Mouse (Mus musculus) C2C12 (cell line): ENCODE data around the gene Vps13d. TPM values are rescaled to one million over a fixed set of nuclear protein-coding genes. Genes with fewer than 3 reads are reported as not detected.

Experiments
- H3K27me3 ChIP-seq: one replicate; pipeline ENCODE4 v1.6.1; 2011; ENCODE audit not compliant: control insufficient read depth, insufficient read depth, insufficient read length
- H3K36me3 ChIP-seq: one replicate; pipeline ENCODE4 v1.6.1; 2011; ENCODE audit not compliant: control insufficient read depth, insufficient read depth
- H3K4me3 ChIP-seq: one replicate; pipeline ENCODE4 v1.5.1; 2011; ENCODE audit warnings: mild to moderate bottlenecking, control low read depth; ENCODE audit not compliant: poor library complexity, insufficient read depth, severe bottlenecking
- H3K79me2 ChIP-seq: one replicate; pipeline ENCODE4 v1.6.1; 2011; ENCODE audit not compliant: control insufficient read depth, insufficient read depth
- H3K79me3 ChIP-seq: one replicate; pipeline ENCODE4 v1.6.1; 2011; ENCODE audit warnings: low read depth, control low read depth
- H3ac ChIP-seq: one replicate; pipeline ENCODE3; 2011; ENCODE audit warnings: low read depth; ENCODE audit not compliant: control insufficient read depth, insufficient read length
- CEBPB ChIP-seq: IDR thresholded peaks from one replicate; pipeline ENCODE4 v1.6.1; 2011; ENCODE audit warnings: low read depth, mild to moderate bottlenecking, control low read depth, moderate library complexity
- CTCF ChIP-seq: IDR thresholded peaks from one replicate; pipeline ENCODE4 v1.5.1; 2011; ENCODE audit not compliant: control insufficient read depth, insufficient read depth, insufficient read length
- FOSL1 ChIP-seq: IDR thresholded peaks from one replicate; pipeline ENCODE4 v1.8.0; 2011; ENCODE audit warnings: mild to moderate bottlenecking, low read length; ENCODE audit not compliant: poor library complexity, insufficient read depth, severe bottlenecking
- MAX ChIP-seq: IDR thresholded peaks from one replicate; pipeline ENCODE4 v1.6.1; 2011; ENCODE audit warnings: mild to moderate bottlenecking, control low read depth
- MYOD1 ChIP-seq: IDR thresholded peaks from one replicate; pipeline ENCODE4 v1.6.1; 2011; ENCODE audit warnings: low read depth; ENCODE audit not compliant: control insufficient read depth, insufficient read length
- MYOG ChIP-seq: IDR thresholded peaks from one replicate; pipeline ENCODE4 v1.6.1; 2011; ENCODE audit not compliant: control insufficient read depth, insufficient read length; ENCODE audit errors: extremely low read depth
- USF1 ChIP-seq: IDR thresholded peaks from one replicate; pipeline ENCODE4 v1.6.1; 2011; ENCODE audit warnings: low read depth, mild to moderate bottlenecking, control low read depth, moderate library complexity
- polyA plus RNA-seq: library from polyadenylated mRNA; unstranded; fragments of >200 nt; fragmentation: generic; extraction: Trizol; gene quantifications from one replicate; pipeline ENCODE4 v1.2.1, GENCODE M21; 2012; ENCODE audit warnings: missing spikeins

The Vps13d gene
- polyA plus RNA-seq, 1 experiment: 6.0 TPM

- no peak overlapping the region for H3ac ChIP-seq
- no peaks in the 10 kb centered on the region for H3K79me3 ChIP-seq
- no peak for TF ChIP-seq FOSL1
- no peak for TF ChIP-seq MYOG
- no peak for TF ChIP-seq CEBPB
- no peak for TF ChIP-seq MYOD1
- no peak for TF ChIP-seq MAX
- no peak for TF ChIP-seq USF1
- no peak for TF ChIP-seq CTCF
Measured at GRCm38 (mm10) chr4:144961696-144962095, 233.1 kb downstream of the Vps13d start.

GRCm38 (mm10) chr4:144961232-144961631, 233.6 kb downstream of the Vps13d start:
- Histone ChIP-seq H3K4me3 (no peak overlapping the region), H3K79me2 (no peaks in the 10 kb centered on the region), H3ac (no peak overlapping the region)

More at GRCm38 (mm10) chr4:144961696-144962095, 233.1 kb downstream of the Vps13d start:
- H3K79me2 ChIP-seq: no peaks in the 10 kb centered on the region
- no peaks in the 10 kb centered on the region for H3K36me3 ChIP-seq
- no peaks in the 10 kb centered on the region for H3K27me3 ChIP-seq
- H3K4me3 ChIP-seq: no peak overlapping the region

GRCm38 (mm10) chr4:144960188-144960904, 234.5 kb downstream of the Vps13d start:
- H3K4me3 ChIP-seq: no peak overlapping the region
- TF ChIP-seq USF1 (no peak), CEBPB (no peak), MYOD1 (no peak), MAX (no peak), CTCF (no peak), FOSL1 (no peak), MYOG (no peak)
- H3K27me3 ChIP-seq: no peaks in the 10 kb centered on the region

More at GRCm38 (mm10) chr4:144961232-144961631, 233.6 kb downstream of the Vps13d start:
- Histone ChIP-seq H3K36me3 (no peaks in the 10 kb centered on the region), H3K27me3 (no peaks in the 10 kb centered on the region), H3K79me3 (no peaks in the 10 kb centered on the region)
- TF ChIP-seq USF1 (no peak), FOSL1 (no peak), CEBPB (no peak), MYOD1 (no peak), MYOG (no peak), MAX (no peak), CTCF (no peak)

GRCm38 (mm10) chr4:144957721-144958120, 237.1 kb downstream of the Vps13d start:
- TF ChIP-seq CTCF (no peak), FOSL1 (no peak), MAX (no peak)

More at GRCm38 (mm10) chr4:144960188-144960904, 234.5 kb downstream of the Vps13d start:
- H3ac ChIP-seq: no peak overlapping the region
- no peaks in the 10 kb centered on the region for H3K79me3 ChIP-seq
- H3K36me3 ChIP-seq: no peaks in the 10 kb centered on the region
- no peaks in the 10 kb centered on the region for H3K79me2 ChIP-seq

GRCm38 (mm10) chr4:144957186-144957585, 237.6 kb downstream of the Vps13d start:
- Histone ChIP-seq H3K79me2 (no peaks in the 10 kb centered on the region), H3K27me3 (no peaks in the 10 kb centered on the region), H3ac (no peak overlapping the region), H3K4me3 (no peak overlapping the region), H3K79me3 (no peaks in the 10 kb centered on the region), H3K36me3 (no peaks in the 10 kb centered on the region)
- TF ChIP-seq MYOD1: no peak
- TF ChIP-seq MYOG: no peak
- TF ChIP-seq MAX: no peak
- peak; percentile 20 for TF ChIP-seq CEBPB
- TF ChIP-seq CTCF: no peak

More at GRCm38 (mm10) chr4:144957721-144958120, 237.1 kb downstream of the Vps13d start:
- H3ac ChIP-seq: no peak overlapping the region
- no peaks in the 10 kb centered on the region for H3K27me3 ChIP-seq
- H3K4me3 ChIP-seq: no peak overlapping the region
- H3K36me3 ChIP-seq: no peaks in the 10 kb centered on the region
- H3K79me3 ChIP-seq: no peaks in the 10 kb centered on the region
- no peaks in the 10 kb centered on the region for H3K79me2 ChIP-seq

GRCm38 (mm10) chr4:144956293-144956692, 238.5 kb downstream of the Vps13d start:
- Histone ChIP-seq H3ac (no peak overlapping the region), H3K79me2 (no peaks in the 10 kb centered on the region), H3K4me3 (no peak overlapping the region), H3K36me3 (no peaks in the 10 kb centered on the region), H3K27me3 (no peaks in the 10 kb centered on the region), H3K79me3 (no peaks in the 10 kb centered on the region)
- TF ChIP-seq CEBPB (no peak), USF1 (no peak), FOSL1 (no peak), MYOG (no peak), MYOD1 (no peak), CTCF (no peak), MAX (no peak)
